Mouse (Mus musculus) lung, postnatal 0 days (tissue): Measurements from ENCODE around the gene Gm49378. TPM values are rescaled to one million over a fixed set of nuclear protein-coding genes. Genes with fewer than 3 reads are reported as not detected.

Experiments
- ATAC-seq: fragments of 200-750 bp; cut with Nextera tagmentation; 2 replicates; pipeline ENCODE4 v1.8.0; 2017; ENCODE audit warnings: moderate library complexity
- DNase-seq: peaks from one replicate; pipeline ENCODE4 v3.0.0-alpha.2; 2016; ENCODE audit warnings: low spot score
- H3K27ac ChIP-seq: fragments of 300-500 bp; sonication (generic); 2 replicates; pipeline ENCODE4 v1.5.1; 2014; ENCODE audit warnings: antibody characterized with exemption, mild to moderate bottlenecking, low read length, mixed read lengths
- H3K27me3 ChIP-seq: fragments of 300-500 bp; sonication (generic); replicated peaks from 2 replicates; pipeline ENCODE4 v1.6.1; 2014; ENCODE audit warnings: low read length, mixed read lengths; ENCODE audit not compliant: insufficient read depth
- H3K36me3 ChIP-seq: fragments of 300-500 bp; sonication (generic); 2 replicates; pipeline ENCODE4 v1.6.1; 2014; ENCODE audit warnings: low read length, mixed read lengths; ENCODE audit not compliant: insufficient read depth
- H3K4me1 ChIP-seq: fragments of 300-500 bp; sonication (generic); 2 replicates; pipeline ENCODE4 v1.6.1; 2014; ENCODE audit warnings: antibody characterized with exemption, low read depth, low read length, mixed read lengths; ENCODE audit not compliant: insufficient read depth
- H3K4me2 ChIP-seq: fragments of 300-500 bp; sonication (generic); replicated peaks from 2 replicates; pipeline ENCODE4 v1.6.1; 2014; ENCODE audit warnings: low read depth, mild to moderate bottlenecking, low read length, moderate library complexity, mixed read lengths
- H3K4me3 ChIP-seq: fragments of 300-500 bp; sonication (generic); 2 replicates; pipeline ENCODE4 v1.5.1; 2014; ENCODE audit warnings: low read depth, low read length
- H3K9ac ChIP-seq: fragments of 300-500 bp; sonication (generic); replicated peaks from 2 replicates; pipeline ENCODE4 v1.6.1; 2014; ENCODE audit warnings: low read depth, mild to moderate bottlenecking
- H3K9me3 ChIP-seq: fragments of 300-500 bp; sonication (generic); 2 replicates; pipeline ENCODE4 v1.6.1; 2016; ENCODE audit warnings: low read length, mixed read lengths
- CTCF ChIP-seq: IDR thresholded peaks from 2 replicates; pipeline ENCODE4 v1.5.1; 2016; ENCODE audit warnings: antibody characterized with exemption, mild to moderate bottlenecking
- EP300 ChIP-seq: IDR thresholded peaks from 2 replicates; pipeline ENCODE4 v1.6.1; 2016; ENCODE audit warnings: antibody characterized with exemption, mild to moderate bottlenecking, control low read depth
- WGBS: fragments of 180-500 bp; shearing (Covaris S2); extraction: QIAGEN DNeasy Blood & Tissue Kit; methylation state at CpG from one replicate; pipeline ENCODE4 v1.1.7; 2014; 5-methylcytosine and 5-hydroxymethylcytosine counted together
- polyA plus RNA-seq: library from polyadenylated mRNA; unstranded; fragments of >200 nt; fragmentation: Nextera tagmentation; extraction: Ambion mirVana; gene quantifications from 2 replicates; pipeline ENCODE4 v1.2.1, GENCODE M21; 2015

The Gm49378 gene
- 1.2 and 2.0 TPM in 2 replicates for polyA plus RNA-seq

DNA sequence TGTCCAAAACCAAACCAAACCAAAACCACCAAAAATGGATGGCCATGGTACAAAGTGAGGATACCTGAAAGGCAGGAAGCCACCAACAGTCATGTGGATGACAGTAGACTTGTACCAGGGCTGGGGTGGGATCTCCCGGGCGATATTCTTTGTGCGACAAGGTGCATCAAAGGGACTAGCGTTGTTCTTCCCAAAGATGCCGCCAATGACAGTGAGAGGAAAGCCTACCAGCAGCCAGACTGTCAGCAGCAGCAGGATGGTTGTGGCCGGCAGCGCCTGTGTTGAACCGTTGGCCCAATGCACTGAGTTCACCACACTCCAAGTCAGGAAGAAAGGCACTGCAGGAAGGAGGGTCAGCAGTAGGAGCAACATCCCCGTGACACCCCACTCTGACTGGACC lies at the start of gene Gm49378:
Gene Gm49378 (minus strand): TSS at position 101 of the 400 bp plus-strand sequence.
- H3K27me3 ChIP-seq = no peaks in the 10 kb centered on the region
- H3K36me3 ChIP-seq = peaks cover 30% of the 10 kb centered on the region; the same call in 1 of the 2 replicates
- no peaks in the 10 kb centered on the region for H3K9me3 ChIP-seq
- no peak for TF ChIP-seq EP300
- no peak for TF ChIP-seq CTCF
- DNase-seq = no peak
- 89% methylated on average over 9 of the region's 9 CpGs for WGBS
- H3K4me3 ChIP-seq = no peak within 1 kb of the TSS
- H3K4me1 ChIP-seq = peaks cover 3% of the 10 kb centered on the region; the same call in 1 of the 2 replicates
- no peak within 1 kb of the TSS for H3K9ac ChIP-seq
- H3K4me2 ChIP-seq = no peak within 1 kb of the TSS
- H3K27ac ChIP-seq = no peak within 1 kb of the TSS
- ATAC-seq = no peak

DNA sequence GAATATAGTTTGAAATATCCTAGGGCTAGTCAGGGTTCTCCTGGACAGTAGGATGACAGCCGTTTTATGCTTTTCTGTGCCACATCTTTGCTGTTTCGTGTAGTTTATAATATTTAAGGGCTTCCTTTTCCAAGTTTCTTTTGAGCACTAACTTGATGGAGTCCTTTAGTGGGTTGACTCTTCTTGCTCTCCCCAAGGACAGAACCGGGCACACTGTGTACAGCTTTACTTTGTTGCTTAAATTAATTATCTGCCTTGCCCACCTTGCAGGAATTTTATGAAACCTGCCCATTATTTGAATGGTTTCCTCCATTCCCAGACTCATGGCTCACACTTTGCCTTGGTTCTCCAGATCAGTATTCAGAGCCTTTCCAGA lies 44.4 kb upstream of the Gm49378 start:
- Histone ChIP-seq H3K4me1 (no peaks in the 10 kb centered on the region), H3K36me3 (peaks cover 21% of the 10 kb centered on the region), H3K27me3 (no peaks in the 10 kb centered on the region), H3K27ac (peak overlapping the region; percentile 87; the same call in 1 of the 2 replicates), H3K9me3 (no peaks in the 10 kb centered on the region), H3K9ac (no peak overlapping the region), H3K4me2 (peak overlapping the region; percentile 77), H3K4me3 (peak overlapping the region; percentile 73)
- WGBS = 6% methylated on average over 3 of the region's 3 CpGs
- ATAC-seq (peak; percentile 1; the same call in 1 of the 2 replicates), DNase-seq (no peak)
- no peak for TF ChIP-seq CTCF
- no peak for TF ChIP-seq EP300

- peak; percentile 97 for ATAC-seq
- WGBS = under 1% methylated on average over 65 of the region's 66 CpGs
- peak within 1 kb of the TSS; percentile 58 for H3K9ac ChIP-seq
- H3K4me1 ChIP-seq = no peaks in the 10 kb centered on the region
- H3K9me3 ChIP-seq = no peaks in the 10 kb centered on the region
- H3K4me3 ChIP-seq = peak within 1 kb of the TSS; percentile 73
- TF ChIP-seq EP300 (peak; percentile 45), CTCF (peak; percentile 86)
- no peaks in the 10 kb centered on the region for H3K27me3 ChIP-seq
- peak within 1 kb of the TSS; percentile 87 for H3K27ac ChIP-seq
- peak; percentile 98 for DNase-seq
- peaks cover 25% of the 10 kb centered on the region for H3K36me3 ChIP-seq
- H3K4me2 ChIP-seq = peak within 1 kb of the TSS; percentile 77
These were observed 43.7 kb upstream of the Gm49378 start, which contains the start of gene Tinf2 for GRCm38 (mm10) chr14:55681160-55682117. Tinf2 (minus strand) TSS chr14:55681820.

GRCm38 (mm10) chr14:55677615-55678014 lies 39.9 kb upstream of the Gm49378 start:
- H3K4me2 ChIP-seq = no peak overlapping the region
- no peak overlapping the region for H3K27ac ChIP-seq
- H3K27me3 ChIP-seq = no peaks in the 10 kb centered on the region
- no peaks in the 10 kb centered on the region for H3K9me3 ChIP-seq
- ATAC-seq (no peak), DNase-seq (no peak)
- WGBS = 77% methylated on average over 4 of the region's 4 CpGs
- no peak overlapping the region for H3K9ac ChIP-seq
- H3K4me3 ChIP-seq = no peak overlapping the region
- peaks cover 25% of the 10 kb centered on the region for H3K36me3 ChIP-seq
- TF ChIP-seq CTCF = no peak
- H3K4me1 ChIP-seq = no peaks in the 10 kb centered on the region

- H3K4me2 ChIP-seq = peak overlapping the region; percentile 83
- ATAC-seq = no peak
- TF ChIP-seq CTCF (no peak), EP300 (peak; percentile 0; the same call in 1 of the 2 replicates)
- no peak for DNase-seq
- no peak overlapping the region; the same call in 1 of the 2 replicates for H3K27ac ChIP-seq
- peaks cover 4% of the 10 kb centered on the region; the same call in 1 of the 2 replicates for H3K4me1 ChIP-seq
- H3K9ac ChIP-seq = no peak overlapping the region
- 65% methylated on average over 7 of the region's 7 CpGs for WGBS
- peak overlapping the region; percentile 84; the same call in 1 of the 2 replicates for H3K4me3 ChIP-seq
- no peaks in the 10 kb centered on the region for H3K27me3 ChIP-seq
- H3K36me3 ChIP-seq = peaks cover 9% of the 10 kb centered on the region; the same call in 1 of the 2 replicates
- no peaks in the 10 kb centered on the region for H3K9me3 ChIP-seq
These were observed 35.0 kb upstream of the Gm49378 start for GRCm38 (mm10) chr14:55672741-55673060.
